Mouse (Mus musculus): ENCODE results near the gene M1ap. TPM values are rescaled to one million over a fixed set of nuclear protein-coding genes. Genes with fewer than 3 reads are reported as not detected.

M1ap gene
- polyA plus RNA-seq, 1 experiment from 2014 or later, result not detected

- no peak for ATAC-seq (ENCODE audit: low FRiP score)
- H3K4me3 ChIP-seq (replicated peaks), result no peak overlapping the region
- no peaks in the 10 kb centered on the region for H3K36me3 ChIP-seq
- H3K4me1 ChIP-seq, result no peaks in the 10 kb centered on the region
- H3K27ac ChIP-seq (replicated peaks), result no peak overlapping the region
- H3K27me3 ChIP-seq (replicated peaks), result peaks cover 7% of the 10 kb centered on the region; the same call in 1 of the 2 replicates
- 100% methylated on average over 4 of the region's 4 CpGs for WGBS
- H3K9me3 ChIP-seq (replicated peaks), result no peaks in the 10 kb centered on the region
- no peak overlapping the region for H3K9ac ChIP-seq (replicated peaks)
- H3K4me2 ChIP-seq, result no peak overlapping the region
These were observed 78.5 kb downstream of the M1ap start for GRCm38 (mm10) chr6:83025221-83025620.

- no peak for ATAC-seq (ENCODE audit: low FRiP score)
- no peak overlapping the region for H3K27ac ChIP-seq (replicated peaks)
- H3K9ac ChIP-seq (replicated peaks), result no peak overlapping the region
- no peak overlapping the region for H3K4me3 ChIP-seq (replicated peaks)
- peaks cover 24% of the 10 kb centered on the region for H3K27me3 ChIP-seq (replicated peaks)
- H3K9me3 ChIP-seq (replicated peaks), result no peaks in the 10 kb centered on the region
- WGBS, result 68% methylated on average over 8 of the region's 8 CpGs
- H3K4me1 ChIP-seq, result peaks cover 3% of the 10 kb centered on the region
- H3K4me2 ChIP-seq, result no peak overlapping the region
- no peaks in the 10 kb centered on the region for H3K36me3 ChIP-seq
These were observed 80.6 kb downstream of the M1ap start for GRCm38 (mm10) chr6:83027293-83027692.

- Histone ChIP-seq H3K4me1 (peaks cover 7% of the 10 kb centered on the region), H3K4me2 (no peak overlapping the region), H3K4me3 (replicated peaks) (no peak overlapping the region), H3K9ac (replicated peaks) (no peak overlapping the region), H3K27ac (replicated peaks) (no peak overlapping the region), H3K36me3 (no peaks in the 10 kb centered on the region), H3K27me3 (replicated peaks) (peaks cover 28% of the 10 kb centered on the region), H3K9me3 (replicated peaks) (no peaks in the 10 kb centered on the region)
- no peak for ATAC-seq (ENCODE audit: low FRiP score)
- 59% methylated on average over 7 of the region's 9 CpGs for WGBS
These were observed 81.0 kb downstream of the M1ap start for GRCm38 (mm10) chr6:83027706-83028105.

- Histone ChIP-seq H3K9me3 (replicated peaks) (no peaks in the 10 kb centered on the region), H3K9ac (replicated peaks) (no peak overlapping the region), H3K36me3 (no peaks in the 10 kb centered on the region), H3K4me3 (replicated peaks) (no peak overlapping the region), H3K27me3 (replicated peaks) (peaks cover 43% of the 10 kb centered on the region), H3K4me1 (peaks cover 23% of the 10 kb centered on the region), H3K27ac (replicated peaks) (no peak overlapping the region), H3K4me2 (no peak overlapping the region)
- WGBS, result 28% methylated on average over 10 of the region's 10 CpGs
- ATAC-seq (ENCODE audit: low FRiP score), result no peak
These were observed 83.1 kb downstream of the M1ap start for GRCm38 (mm10) chr6:83029777-83030176.

GRCm38 (mm10) chr6:83031111-83031510 is 84.4 kb downstream of the M1ap start:
- WGBS, result 64% methylated on average over 7 of the region's 7 CpGs
- Histone ChIP-seq H3K27me3 (replicated peaks) (peaks cover 52% of the 10 kb centered on the region), H3K36me3 (no peaks in the 10 kb centered on the region)

GRCm38 (mm10) chr6:83031921-83032590 is 85.4 kb downstream of the M1ap start:
- Histone ChIP-seq H3K4me2 (peak overlapping the region; percentile 74), H3K27me3 (replicated peaks) (peaks cover 54% of the 10 kb centered on the region), H3K9ac (replicated peaks) (no peak overlapping the region; the same call in 1 of the 2 replicates), H3K9me3 (replicated peaks) (no peaks in the 10 kb centered on the region), H3K4me3 (replicated peaks) (peak overlapping the region; percentile 47), H3K27ac (replicated peaks) (no peak overlapping the region), H3K36me3 (no peaks in the 10 kb centered on the region), H3K4me1 (peaks cover 23% of the 10 kb centered on the region)
- no peak for ATAC-seq (ENCODE audit: low FRiP score)
- 26% methylated on average over 18 of the region's 18 CpGs for WGBS

More at GRCm38 (mm10) chr6:83031111-83031510, 84.4 kb downstream of the M1ap start:
- H3K4me2 ChIP-seq, result no peak overlapping the region
- no peak overlapping the region for H3K9ac ChIP-seq (replicated peaks)
- no peaks in the 10 kb centered on the region for H3K9me3 ChIP-seq (replicated peaks)
- peaks cover 23% of the 10 kb centered on the region for H3K4me1 ChIP-seq
- H3K4me3 ChIP-seq (replicated peaks), result no peak overlapping the region
- no peak for ATAC-seq (ENCODE audit: low FRiP score)
- H3K27ac ChIP-seq (replicated peaks), result no peak overlapping the region

- Histone ChIP-seq H3K27ac (replicated peaks) (no peak overlapping the region), H3K9me3 (replicated peaks) (no peaks in the 10 kb centered on the region), H3K9ac (replicated peaks) (peak overlapping the region; percentile 48), H3K36me3 (no peaks in the 10 kb centered on the region), H3K4me1 (peaks cover 23% of the 10 kb centered on the region), H3K4me3 (replicated peaks) (peak overlapping the region; percentile 47), H3K4me2 (peak overlapping the region; percentile 74), H3K27me3 (replicated peaks) (peaks cover 54% of the 10 kb centered on the region)
- under 1% methylated on average over 31 of the region's 31 CpGs for WGBS
- ATAC-seq (ENCODE audit: low FRiP score), result peak; percentile 36; the same call in 1 of the 2 replicates
These were observed 86.1 kb downstream of the M1ap start for GRCm38 (mm10) chr6:83032769-83033191.

- Histone ChIP-seq H3K9me3 (replicated peaks) (no peaks in the 10 kb centered on the region), H3K4me2 (peak within 1 kb of the TSS; percentile 74), H3K4me1 (peaks cover 30% of the 10 kb centered on the region), H3K27ac (replicated peaks) (peak within 1 kb of the TSS; percentile 71), H3K9ac (replicated peaks) (peak within 1 kb of the TSS; percentile 48), H3K36me3 (no peaks in the 10 kb centered on the region), H3K4me3 (replicated peaks) (peak within 1 kb of the TSS; percentile 47), H3K27me3 (replicated peaks) (peaks cover 54% of the 10 kb centered on the region)
- WGBS, result 1% methylated on average over 49 of the region's 51 CpGs
- ATAC-seq (ENCODE audit: low FRiP score), result peak; percentile 68
These were observed 86.8 kb downstream of the M1ap start, which contains the start of the genes Dok1 and Loxl3 for GRCm38 (mm10) chr6:83033249-83034185. Gene Dok1, minus strand, starts transcription at chr6:83033471. Gene Loxl3, plus strand, starts transcription at chr6:83034173.

GRCm38 (mm10) chr6:83034463-83035055 is 87.9 kb downstream of the M1ap start:
- 25% methylated on average over 5 of the region's 5 CpGs for WGBS

GRCm38 (mm10) chr6:83037188-83037587 is 90.5 kb downstream of the M1ap start:
- H3K9ac ChIP-seq (replicated peaks), result no peak overlapping the region
- H3K4me3 ChIP-seq (replicated peaks), result no peak overlapping the region
- H3K9me3 ChIP-seq (replicated peaks), result no peaks in the 10 kb centered on the region
- no peak overlapping the region for H3K27ac ChIP-seq (replicated peaks)
- peaks cover 30% of the 10 kb centered on the region for H3K27me3 ChIP-seq (replicated peaks)
- no peak for ATAC-seq (ENCODE audit: low FRiP score)
- H3K4me1 ChIP-seq, result peaks cover 28% of the 10 kb centered on the region
- H3K4me2 ChIP-seq, result no peak overlapping the region
- no peaks in the 10 kb centered on the region for H3K36me3 ChIP-seq
- 82% methylated on average over 8 of the region's 8 CpGs for WGBS

More at GRCm38 (mm10) chr6:83034463-83035055, 87.9 kb downstream of the M1ap start:
- no peak for ATAC-seq (ENCODE audit: low FRiP score)
- H3K4me2 ChIP-seq, result peak overlapping the region; percentile 74
- no peaks in the 10 kb centered on the region for H3K9me3 ChIP-seq (replicated peaks)
- H3K27me3 ChIP-seq (replicated peaks), result peaks cover 54% of the 10 kb centered on the region
- peak overlapping the region; percentile 30 for H3K9ac ChIP-seq (replicated peaks)
- peak overlapping the region; percentile 47 for H3K4me3 ChIP-seq (replicated peaks)
- no peaks in the 10 kb centered on the region for H3K36me3 ChIP-seq
- H3K27ac ChIP-seq (replicated peaks), result peak overlapping the region; percentile 71
- peaks cover 30% of the 10 kb centered on the region for H3K4me1 ChIP-seq

- peak; percentile 57 for ATAC-seq (ENCODE audit: low FRiP score)
- 12% methylated on average over 24 of the region's 24 CpGs for WGBS
- peak overlapping the region; percentile 35 for H3K4me3 ChIP-seq (replicated peaks)
- H3K4me1 ChIP-seq, result peaks cover 14% of the 10 kb centered on the region
- H3K9me3 ChIP-seq (replicated peaks), result no peaks in the 10 kb centered on the region
- 0 out of 2 replicates have a peak overlapping the region, but pooled peaks have one; percentile 26 for H3K9ac ChIP-seq (replicated peaks)
- no peaks in the 10 kb centered on the region for H3K36me3 ChIP-seq
- H3K27ac ChIP-seq (replicated peaks), result peak overlapping the region; percentile 52; the same call in 1 of the 2 replicates
- H3K27me3 ChIP-seq (replicated peaks), result peaks cover 17% of the 10 kb centered on the region; the same call in 1 of the 2 replicates
- H3K4me2 ChIP-seq, result peak overlapping the region; percentile 61
These were observed 91.9 kb downstream of the M1ap start for GRCm38 (mm10) chr6:83038496-83039012.

Data from neural tube, embryonic 15.5 days (tissue).